Mouse (Mus musculus): ENCODE data around the gene Golph3.

Golph3 gene

DNA sequence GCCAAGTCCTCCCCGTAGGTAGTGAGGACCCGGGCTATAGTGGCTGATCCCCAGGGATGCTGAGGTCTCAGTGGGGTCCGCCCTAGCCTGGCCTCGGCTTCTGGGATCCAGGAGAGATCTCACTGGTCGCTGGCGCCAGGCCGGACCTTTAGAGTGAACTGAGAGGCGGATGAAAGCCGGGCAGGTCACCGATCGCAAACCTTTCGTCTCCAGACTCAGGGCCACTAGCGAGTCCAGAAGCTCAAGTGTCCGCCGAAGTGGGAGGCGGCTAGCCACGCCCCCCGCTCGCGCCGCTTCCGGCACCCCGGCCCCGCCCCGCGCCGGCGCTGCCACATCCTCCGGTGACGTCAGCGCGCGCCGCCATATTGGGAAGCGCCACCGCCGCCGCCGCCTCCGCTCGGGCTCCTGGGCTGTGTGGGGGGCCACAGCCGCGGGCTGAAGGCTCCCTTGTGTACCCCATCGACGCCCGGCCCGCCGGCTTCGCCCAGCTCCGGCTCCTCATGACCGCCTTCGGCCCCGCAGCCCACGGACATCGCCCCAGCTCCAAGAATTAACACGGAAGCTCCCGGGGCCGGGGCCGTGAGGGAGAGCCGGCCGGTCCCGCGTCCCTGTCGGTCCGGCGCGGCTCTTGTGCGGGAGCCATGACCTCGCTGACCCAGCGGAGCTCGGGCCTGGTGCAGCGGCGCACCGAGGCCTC lies at the start of gene Golph3:
Gene Golph3, plus strand, starts transcription at position 360 of the 697 bp plus-strand sequence.
- peak; percentile 99 for DNase-seq

- DNase-seq, result no peak
Observed at GRCm38 (mm10) chr15:12273325-12274052, 47.8 kb upstream of the Golph3 start.

- DNase-seq, result no peak
Observed at GRCm38 (mm10) chr15:12274053-12274769, 47.0 kb upstream of the Golph3 start.

DNA sequence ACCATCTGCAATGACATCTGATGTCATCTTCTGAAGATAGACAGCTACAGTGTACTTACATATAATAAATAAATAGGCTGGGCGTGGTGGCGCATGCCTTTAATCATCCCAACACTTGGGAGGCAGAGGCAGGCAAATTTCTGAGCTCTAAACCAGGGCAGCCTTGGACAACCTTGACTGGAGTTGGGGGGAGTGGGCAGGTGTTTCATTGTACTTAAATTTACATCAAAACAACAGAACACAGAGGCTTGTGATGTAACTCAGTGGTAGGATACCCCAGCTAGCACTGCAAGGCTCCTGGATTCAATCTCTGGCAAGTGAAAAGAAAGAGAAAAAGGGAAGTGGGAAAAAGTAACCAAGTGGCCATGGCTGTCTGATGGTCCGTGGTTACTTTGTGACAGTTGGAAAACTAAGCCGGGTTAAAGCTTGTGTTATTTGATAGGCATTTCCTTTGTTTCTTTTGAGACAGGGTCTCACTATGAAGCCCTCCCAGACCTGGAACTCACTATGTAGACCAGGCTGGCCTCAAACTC lies 46.1 kb upstream of the Golph3 start:
- no peak for DNase-seq

DNA sequence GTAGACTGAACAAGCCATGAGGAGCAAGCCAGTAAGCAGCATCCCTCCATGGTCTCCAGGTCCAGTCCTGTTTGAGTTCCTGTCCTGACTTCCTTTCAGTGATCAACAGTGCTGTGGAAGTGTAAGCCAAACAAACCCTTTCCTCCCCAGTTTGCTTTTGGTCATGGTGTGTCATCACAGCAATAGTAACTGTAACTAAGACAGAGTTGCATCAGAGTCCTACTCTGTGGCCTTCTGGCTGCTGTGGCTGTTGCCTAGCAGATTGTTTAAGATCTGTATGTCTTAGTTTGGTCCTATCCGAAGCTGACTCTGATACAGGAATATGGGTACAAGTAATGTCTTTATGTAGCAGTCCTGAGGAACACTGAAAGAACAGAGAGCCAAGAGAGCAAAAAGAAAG lies 41.4 kb upstream of the Golph3 start:
- no peak for DNase-seq

DNA sequence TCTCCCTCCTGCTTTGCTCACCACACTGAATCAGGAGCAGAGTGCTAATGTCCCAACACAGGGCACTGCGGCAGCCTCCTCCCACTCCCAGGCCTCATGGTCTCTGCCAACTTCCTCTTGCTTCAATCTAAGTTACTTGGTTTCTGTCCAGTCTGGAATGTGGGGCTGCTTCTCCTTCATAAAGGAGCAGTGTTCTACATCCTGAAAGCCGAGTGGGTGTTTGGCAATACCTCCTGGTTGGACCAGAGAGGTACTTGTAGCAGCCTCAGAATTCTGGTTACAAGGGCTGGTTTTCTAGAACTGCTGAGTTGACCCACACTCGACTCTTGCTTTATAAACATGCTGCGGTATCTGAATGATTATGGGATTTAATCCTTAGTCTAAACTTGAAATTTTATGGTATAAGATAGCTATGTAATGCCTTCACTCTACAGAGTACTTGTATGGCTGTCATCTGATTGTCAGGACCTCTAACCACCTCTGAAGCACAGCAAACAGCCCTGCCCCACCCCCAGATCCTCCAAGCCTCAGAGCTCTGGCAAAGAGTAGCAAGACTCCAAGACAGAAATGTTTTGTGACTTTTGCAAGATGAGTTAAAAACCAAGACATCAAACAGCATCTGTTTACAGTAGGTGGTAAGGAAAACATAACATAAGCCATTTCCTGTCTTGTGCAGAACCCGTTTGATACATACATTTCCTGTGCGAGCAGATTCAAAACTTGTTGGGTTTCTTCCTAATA lies 36.3 kb upstream of the Golph3 start:
- no peak for DNase-seq

DNA sequence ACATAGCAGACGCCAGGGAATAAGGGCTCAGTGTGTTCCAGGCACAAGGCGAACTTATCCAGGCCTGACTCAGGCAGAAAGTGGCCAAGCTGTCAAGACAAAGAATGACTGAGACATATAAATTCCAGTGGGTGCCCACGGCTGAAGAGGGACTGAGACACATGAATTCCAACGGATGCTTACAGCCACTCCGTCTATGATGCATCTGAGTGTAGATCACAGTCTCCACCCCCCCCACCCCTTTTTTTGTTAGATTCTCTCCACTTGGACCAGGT lies 35.8 kb upstream of the Golph3 start:
- DNase-seq, result no peak

DNA sequence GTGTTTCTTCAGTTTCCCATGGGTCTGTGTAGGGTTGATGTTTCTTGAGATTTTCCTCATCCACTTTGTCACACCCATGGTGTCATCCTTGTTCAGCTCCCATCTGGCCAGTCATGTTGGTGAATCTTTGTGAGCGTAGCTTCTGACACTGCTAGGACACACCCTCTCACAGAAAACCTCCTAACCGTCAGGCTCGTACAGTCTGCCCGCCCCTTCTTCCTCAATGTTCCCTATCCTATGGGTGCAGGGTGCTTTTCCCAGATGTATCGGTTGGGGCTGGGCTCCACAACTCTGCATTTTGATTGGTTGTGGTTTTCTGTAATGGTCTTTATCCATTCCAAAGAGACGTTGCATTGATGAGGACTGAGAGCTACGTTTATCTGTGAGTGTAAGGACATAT lies 30.9 kb upstream of the Golph3 start:
- DNase-seq, result no peak

DNA sequence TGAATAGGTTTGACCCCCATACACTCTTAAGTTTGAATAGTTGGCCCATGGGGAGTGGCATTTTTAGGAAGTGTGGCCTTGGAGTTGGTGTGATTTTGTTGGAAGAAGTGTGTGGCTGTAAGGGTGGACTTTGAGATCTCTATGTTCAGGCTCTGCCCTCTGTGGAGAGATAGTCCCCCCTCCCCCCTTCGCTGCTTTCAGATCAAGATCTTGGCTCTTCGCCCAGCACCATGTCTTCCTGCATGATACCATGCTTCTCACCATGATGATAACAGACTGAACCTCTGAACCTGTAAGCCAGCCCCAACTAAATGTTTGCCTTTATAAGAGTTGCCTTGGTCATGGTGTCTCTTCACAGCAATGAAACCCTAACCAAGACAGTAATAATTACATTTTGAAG lies 29.5 kb upstream of the Golph3 start:
- no peak for DNase-seq

GRCm38 (mm10) chr15:12296228-12296627 lies 25.0 kb upstream of the Golph3 start:
- no peak for DNase-seq

GRCm38 (mm10) chr15:12298231-12298737 lies 23.0 kb upstream of the Golph3 start:
- DNase-seq, result no peak

GRCm38 (mm10) chr15:12301771-12302170 lies 19.5 kb upstream of the Golph3 start:
- DNase-seq, result no peak

- no peak for DNase-seq
Observed at GRCm38 (mm10) chr15:12306188-12307071, 14.8 kb upstream of the Golph3 start.

- no peak for DNase-seq
Observed at GRCm38 (mm10) chr15:12307114-12307513, 14.1 kb upstream of the Golph3 start.

- DNase-seq, result no peak
Observed at GRCm38 (mm10) chr15:12308539-12308938, 12.7 kb upstream of the Golph3 start.

DNA sequence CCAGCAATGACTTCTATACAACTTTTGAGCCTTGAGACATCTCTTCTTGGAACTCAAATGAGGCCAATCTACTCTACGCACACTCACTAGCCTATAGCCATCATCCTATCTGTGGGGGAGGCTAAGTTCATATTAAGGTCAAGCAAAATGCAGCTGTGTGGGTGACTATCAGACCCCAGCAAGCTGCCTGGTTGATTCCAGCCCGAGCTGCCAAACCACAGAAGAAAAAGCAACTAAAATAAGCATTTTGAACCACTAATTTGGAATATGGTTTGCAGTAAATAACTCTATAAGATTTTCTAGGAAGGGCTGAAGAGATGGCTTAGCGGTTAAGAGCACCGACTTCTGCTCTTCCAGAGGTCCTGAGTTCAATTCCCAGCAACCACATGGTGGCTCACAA lies 10.6 kb upstream of the Golph3 start:
- DNase-seq, result no peak

DNA sequence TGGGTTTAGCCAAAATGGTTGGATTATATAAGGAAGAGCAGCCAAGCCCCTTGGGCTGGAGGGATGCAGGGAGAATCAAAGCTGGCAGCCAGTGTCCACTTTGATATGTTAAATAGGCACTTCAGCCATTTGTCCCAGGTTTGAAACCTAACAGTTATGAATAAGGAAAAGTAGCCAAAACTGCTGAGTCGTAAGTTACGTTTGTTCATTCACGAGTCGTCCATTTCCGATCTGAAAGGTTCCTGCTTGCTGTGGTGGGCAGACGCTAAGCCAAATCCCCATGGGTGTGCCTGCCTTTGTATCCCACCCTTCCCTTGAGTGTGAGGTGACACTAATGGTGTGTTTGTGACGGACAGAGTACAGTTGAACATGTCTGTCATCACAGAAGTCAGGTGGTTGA lies 9.8 kb upstream of the Golph3 start:
- DNase-seq, result no peak

GRCm38 (mm10) chr15:12313255-12313654 lies 8.0 kb upstream of the Golph3 start:
- no peak for DNase-seq

- DNase-seq, result no peak
Observed at GRCm38 (mm10) chr15:12314584-12314983, 6.7 kb upstream of the Golph3 start.

- DNase-seq, result no peak
Observed at GRCm38 (mm10) chr15:12315996-12316395, 5.3 kb upstream of the Golph3 start.

DNA sequence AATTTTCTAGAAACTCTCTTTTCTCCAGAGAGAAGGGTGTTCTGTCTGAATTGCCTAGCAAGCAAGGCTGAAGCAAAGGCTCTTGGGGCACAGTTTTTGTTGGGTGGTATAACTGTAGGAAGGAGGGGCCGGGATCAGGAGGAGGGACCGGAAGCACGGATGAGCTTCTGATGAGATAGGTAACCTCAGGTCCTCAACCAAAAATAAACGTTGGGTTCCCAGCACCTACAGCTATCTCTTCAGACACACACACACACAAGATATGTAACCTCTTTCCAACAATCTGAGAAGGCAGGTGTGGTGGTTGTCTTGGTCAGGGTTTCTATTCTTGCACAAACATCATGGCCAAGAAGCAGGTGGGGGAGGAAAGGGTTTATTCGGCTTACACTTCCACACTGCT lies 4.0 kb upstream of the Golph3 start:
- DNase-seq, result no peak

- no peak for DNase-seq
Observed at GRCm38 (mm10) chr15:12318451-12318850, 2.8 kb upstream of the Golph3 start.

Data from kidney, postnatal 10 days (tissue).